Mouse (Mus musculus): ENCODE data around the gene Proser1.

Proser1 gene

GRCm38 (mm10) chr3:53466481-53466880, 3.0 kb downstream of the Proser1 start:
- no peak for DNase-seq (ENCODE audit: low read depth, low spot score)

- no peak for DNase-seq (ENCODE audit: low read depth, low spot score)
Observed at GRCm38 (mm10) chr3:53467356-53467755, 3.9 kb downstream of the Proser1 start.

- DNase-seq (ENCODE audit: low read depth, low spot score), result no peak
Observed at GRCm38 (mm10) chr3:53469650-53470049, 6.2 kb downstream of the Proser1 start.

GRCm38 (mm10) chr3:53472061-53472460, 8.6 kb downstream of the Proser1 start:
- no peak for DNase-seq (ENCODE audit: low read depth, low spot score)

GRCm38 (mm10) chr3:53474179-53474578, 10.7 kb downstream of the Proser1 start:
- no peak for DNase-seq (ENCODE audit: low read depth, low spot score)

GRCm38 (mm10) chr3:53475889-53476288, 12.4 kb downstream of the Proser1 start:
- DNase-seq (ENCODE audit: low read depth, low spot score), result peak; percentile 19

GRCm38 (mm10) chr3:53477468-53477867, 14.0 kb downstream of the Proser1 start:
- DNase-seq (ENCODE audit: low read depth, low spot score), result no peak

GRCm38 (mm10) chr3:53478419-53479046, 15.1 kb downstream of the Proser1 start:
- DNase-seq (ENCODE audit: low read depth, low spot score), result no peak

- DNase-seq (ENCODE audit: low read depth, low spot score), result no peak
Observed at GRCm38 (mm10) chr3:53483414-53484059, 20.1 kb downstream of the Proser1 start.

GRCm38 (mm10) chr3:53486561-53486960, 23.1 kb downstream of the Proser1 start:
- DNase-seq (ENCODE audit: low read depth, low spot score), result no peak

- DNase-seq (ENCODE audit: low read depth, low spot score), result no peak
Observed at GRCm38 (mm10) chr3:53486996-53487576, 23.6 kb downstream of the Proser1 start.

GRCm38 (mm10) chr3:53488353-53488752, 24.9 kb downstream of the Proser1 start, which contains the start of gene Stoml3:
TSS of gene Stoml3 (plus strand) at chr3:53488653.
- DNase-seq (ENCODE audit: low read depth, low spot score), result no peak

GRCm38 (mm10) chr3:53498351-53498905, 35.0 kb downstream of the Proser1 start:
- no peak for DNase-seq (ENCODE audit: low read depth, low spot score)

- peak; percentile 49 for DNase-seq (ENCODE audit: low read depth, low spot score)
Observed at GRCm38 (mm10) chr3:53502428-53502827, 39.0 kb downstream of the Proser1 start.

- no peak for DNase-seq (ENCODE audit: low read depth, low spot score)
Observed at GRCm38 (mm10) chr3:53513096-53513495, 49.6 kb downstream of the Proser1 start.

GRCm38 (mm10) chr3:53514221-53515065, 51.0 kb downstream of the Proser1 start:
- no peak for DNase-seq (ENCODE audit: low read depth, low spot score)

- no peak for DNase-seq (ENCODE audit: low read depth, low spot score)
Observed at GRCm38 (mm10) chr3:53522794-53523193, 59.3 kb downstream of the Proser1 start.

- peak; percentile 84 for DNase-seq (ENCODE audit: low read depth, low spot score)
Observed at GRCm38 (mm10) chr3:53525737-53526136, 62.3 kb downstream of the Proser1 start.

GRCm38 (mm10) chr3:53530305-53530704, 66.8 kb downstream of the Proser1 start:
- DNase-seq (ENCODE audit: low read depth, low spot score), result no peak

Measured in ES-CJ7 (cell line).